Mouse (Mus musculus): ENCODE measurements around the gene Cd68.
"Not testable (repeated sequence)": the region's sequence is repeated elsewhere in the genome, so short reads cannot be mapped to it uniquely, and the experiment has no call there.

DNA sequence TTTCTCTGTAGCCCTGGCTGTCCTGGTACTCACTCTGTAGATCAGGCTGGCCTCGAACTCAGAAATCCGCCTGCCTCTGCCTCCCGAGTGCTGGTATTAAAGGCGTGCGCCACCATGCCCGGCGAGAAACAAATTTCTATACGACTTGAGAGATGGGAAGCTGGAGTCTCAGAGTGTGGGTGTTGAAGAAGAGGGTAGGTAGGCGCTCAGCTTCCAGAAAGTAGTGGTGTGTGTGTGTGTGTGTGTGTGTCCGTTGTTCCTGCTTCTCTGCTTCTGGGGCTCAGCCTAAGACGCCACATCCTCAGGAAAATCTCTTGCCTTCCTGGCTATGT, 51.7 kb downstream of the Cd68 start:
- TF ChIP-seq EP300 (IDR thresholded peaks at IDR 0.05; ENCODE audit: insufficient read depth, low read depth, low read length); CTCF (IDR thresholded peaks at IDR 0.05): not testable (repeated sequence)
